Mouse (Mus musculus) embryo, embryonic 11 days (tissue): ENCODE data around the gene Nup107.
"Not testable (repeated sequence)": the region's sequence is repeated elsewhere in the genome, so short reads cannot be mapped to it uniquely, and the experiment has no call there.

ENCODE experiments used
- DNase-seq: peaks from one replicate; pipeline ENCODE4 v3.0.0-alpha.2; 2015

Gene Nup107

DNA sequence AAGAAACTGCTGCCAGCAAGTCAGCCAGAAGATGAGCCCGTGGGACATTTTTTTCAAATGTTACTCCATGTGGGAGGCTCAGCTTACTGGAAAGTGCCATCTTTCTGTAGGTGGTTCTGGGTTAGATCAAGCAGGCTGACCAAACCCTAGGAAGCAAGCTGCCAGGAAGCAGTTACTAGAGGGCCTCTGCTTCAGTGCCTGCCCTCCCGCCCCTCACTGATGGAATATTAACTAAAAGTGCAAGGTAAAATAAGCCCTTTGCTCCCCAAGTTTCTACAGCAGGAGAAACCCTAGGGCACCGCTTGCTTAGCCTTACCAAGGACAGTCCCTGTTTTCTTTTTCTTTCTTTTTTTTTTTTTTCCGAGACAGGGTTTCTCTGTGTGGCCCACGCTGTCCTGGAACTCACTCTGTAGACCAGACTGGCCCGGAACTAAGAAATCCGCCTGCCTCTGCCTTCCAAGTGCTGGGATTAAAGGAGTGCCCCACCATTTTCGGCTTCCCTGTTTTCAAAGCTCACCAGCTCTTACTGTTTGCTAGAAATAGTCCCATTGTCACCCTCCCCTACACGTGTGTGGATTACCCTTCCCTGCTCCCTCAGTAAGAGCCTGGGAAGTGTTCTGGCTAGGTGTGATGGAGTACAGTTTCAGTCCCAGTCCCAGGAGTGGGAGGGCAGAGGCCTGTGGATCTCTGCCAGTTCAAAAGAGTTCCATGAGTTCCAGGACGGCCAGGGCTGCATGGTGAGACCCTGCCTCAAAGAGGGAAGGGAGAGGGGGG is 44.0 kb downstream of the Nup107 start:
- DNase-seq, result no peak

DNA sequence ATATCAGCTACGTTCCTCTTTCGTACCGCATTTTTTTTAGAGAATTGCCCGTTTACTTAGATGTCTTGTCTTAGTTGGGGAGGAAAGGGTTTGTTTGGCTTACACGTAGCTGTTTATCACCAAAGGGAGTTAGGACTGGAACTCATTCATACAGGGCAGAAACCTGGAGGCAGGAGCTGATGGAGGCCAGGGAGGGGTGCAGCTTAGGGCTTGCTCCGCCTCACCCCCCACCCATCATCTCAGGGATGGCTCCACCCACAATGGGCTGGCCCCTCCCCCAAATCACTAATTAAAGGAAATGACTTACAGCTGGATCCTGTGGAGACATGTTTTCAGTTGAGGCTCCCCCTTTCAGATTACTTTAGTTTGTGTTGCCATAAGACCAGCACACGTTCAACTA is 44.8 kb downstream of the Nup107 start:
- DNase-seq, result no peak

DNA sequence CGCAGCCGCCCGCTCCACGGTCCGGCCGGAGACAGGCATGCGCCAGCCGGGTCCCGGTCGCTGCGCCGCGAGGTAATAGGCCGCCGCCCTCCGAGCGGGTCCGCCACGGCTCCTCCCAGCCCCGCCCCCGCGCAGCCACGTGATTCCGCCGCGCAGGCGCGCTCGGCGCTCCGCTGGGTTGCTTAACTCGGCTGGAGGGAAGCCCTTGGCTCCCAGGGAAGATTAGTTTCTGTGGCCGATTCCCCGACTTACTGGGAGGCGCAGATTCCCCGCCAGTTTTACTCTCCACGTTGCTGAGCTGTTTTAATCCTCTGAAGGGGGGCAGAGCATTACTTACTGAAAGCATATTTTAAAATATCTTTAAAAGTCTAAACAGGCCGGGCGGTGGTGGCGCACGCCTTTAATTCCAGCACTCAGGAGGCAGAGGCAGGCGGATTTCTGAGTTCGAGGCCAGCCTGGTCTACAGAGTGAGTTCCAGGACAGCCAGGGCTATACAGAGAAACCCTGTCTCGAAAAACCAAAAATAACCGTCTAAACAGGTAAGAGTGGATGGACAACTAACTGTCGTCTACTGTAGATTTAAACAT is 46.1 kb downstream of the Nup107 start, which contains the start of gene Slc35e3:
Slc35e3 (minus strand) TSS at position 69 of the 587 bp plus-strand sequence.
- DNase-seq, result peak; percentile 97

DNA sequence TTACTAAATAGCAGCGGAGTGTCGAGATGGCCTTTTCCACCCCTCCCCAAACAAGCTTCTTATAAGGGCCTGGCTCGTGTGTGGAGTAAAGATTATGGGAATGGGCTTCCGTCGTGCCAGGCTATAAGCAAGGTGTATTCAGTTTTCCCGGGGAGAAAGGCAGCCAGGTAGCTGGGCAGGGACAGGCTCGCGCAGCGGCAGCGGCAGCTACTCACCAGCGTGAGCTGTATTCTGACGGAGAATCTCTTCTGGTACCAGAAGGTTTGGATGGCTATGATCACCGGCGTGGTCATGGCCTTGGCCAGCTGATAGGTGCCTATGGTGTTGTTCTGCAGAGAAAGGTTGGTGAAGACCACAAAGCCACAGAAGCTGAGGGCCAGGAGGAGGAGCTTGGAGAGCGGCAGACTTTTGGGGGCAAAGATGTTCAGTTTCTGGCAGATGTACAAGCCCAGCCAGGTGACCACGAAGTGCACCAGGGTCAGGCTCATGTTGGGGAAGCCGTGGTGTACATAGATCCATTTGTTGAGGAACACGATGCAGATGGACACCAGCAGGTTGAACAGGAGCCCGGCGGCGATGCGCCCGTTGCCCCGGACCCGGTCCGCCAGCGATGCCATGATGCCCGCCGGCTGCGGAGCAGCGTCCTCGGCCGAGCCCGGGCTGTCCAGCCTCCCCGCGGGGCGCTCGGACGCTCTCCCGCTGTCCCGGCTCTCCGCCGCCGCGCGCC is 46.8 kb downstream of the Nup107 start:
- DNase-seq, result peak; percentile 23

DNA sequence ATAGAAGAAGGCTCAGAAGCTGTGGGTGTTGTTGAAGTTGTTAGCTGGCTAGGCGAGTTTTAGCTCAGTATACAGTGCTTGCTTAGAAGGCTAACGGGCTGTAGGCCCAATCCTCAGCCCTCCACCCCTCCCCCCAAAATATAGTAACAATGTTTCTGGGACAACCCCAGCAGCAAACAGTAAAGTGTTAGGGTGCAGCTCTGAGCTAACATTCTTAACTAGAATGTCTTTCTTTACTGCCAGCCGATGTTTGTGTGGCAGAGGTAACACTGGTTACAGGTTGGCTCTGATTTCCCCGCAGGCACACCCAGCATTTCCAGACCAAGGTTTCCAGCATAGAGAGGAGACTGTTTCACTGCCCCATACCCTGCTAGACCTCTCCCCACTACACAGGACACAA is 48.6 kb downstream of the Nup107 start:
- DNase-seq, result no peak

DNA sequence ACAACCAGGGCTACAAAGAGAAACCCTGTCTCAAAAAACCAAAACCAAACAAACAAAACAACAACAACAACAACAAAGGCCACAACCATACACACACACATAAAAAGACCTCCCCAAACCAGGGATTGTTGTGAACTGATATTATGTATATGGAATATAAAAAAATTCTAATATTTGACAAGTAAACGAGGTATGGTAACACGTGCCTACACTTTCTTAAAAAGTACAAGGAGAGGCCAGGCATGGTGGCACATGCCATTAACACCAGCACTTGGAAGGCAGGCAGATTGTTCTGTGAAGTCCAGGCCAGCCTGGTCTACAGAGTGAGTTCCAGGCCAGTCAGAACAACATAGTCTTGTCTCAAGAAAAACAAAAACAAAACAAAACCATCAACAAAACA is 49.3 kb downstream of the Nup107 start:
- no peak for DNase-seq

DNA sequence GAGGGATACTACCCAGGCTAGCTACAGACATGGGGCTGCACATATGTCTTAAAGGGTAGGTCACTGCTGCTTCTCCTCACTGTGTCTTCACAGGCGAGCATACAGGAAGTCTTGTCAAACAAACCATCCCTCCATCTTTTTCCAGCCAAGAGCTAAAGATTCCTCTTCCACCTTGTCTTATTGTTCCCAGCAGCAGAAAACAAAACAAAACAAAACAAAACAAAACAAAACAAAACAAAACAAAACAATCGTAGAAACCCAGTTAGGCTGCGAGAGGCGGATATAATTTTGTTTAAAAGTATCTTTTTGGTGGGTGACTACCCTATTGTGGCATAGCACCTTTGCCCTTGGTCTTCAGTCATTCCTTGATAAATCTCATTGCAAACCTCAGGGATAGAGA is 49.9 kb downstream of the Nup107 start:
- no peak for DNase-seq

DNA sequence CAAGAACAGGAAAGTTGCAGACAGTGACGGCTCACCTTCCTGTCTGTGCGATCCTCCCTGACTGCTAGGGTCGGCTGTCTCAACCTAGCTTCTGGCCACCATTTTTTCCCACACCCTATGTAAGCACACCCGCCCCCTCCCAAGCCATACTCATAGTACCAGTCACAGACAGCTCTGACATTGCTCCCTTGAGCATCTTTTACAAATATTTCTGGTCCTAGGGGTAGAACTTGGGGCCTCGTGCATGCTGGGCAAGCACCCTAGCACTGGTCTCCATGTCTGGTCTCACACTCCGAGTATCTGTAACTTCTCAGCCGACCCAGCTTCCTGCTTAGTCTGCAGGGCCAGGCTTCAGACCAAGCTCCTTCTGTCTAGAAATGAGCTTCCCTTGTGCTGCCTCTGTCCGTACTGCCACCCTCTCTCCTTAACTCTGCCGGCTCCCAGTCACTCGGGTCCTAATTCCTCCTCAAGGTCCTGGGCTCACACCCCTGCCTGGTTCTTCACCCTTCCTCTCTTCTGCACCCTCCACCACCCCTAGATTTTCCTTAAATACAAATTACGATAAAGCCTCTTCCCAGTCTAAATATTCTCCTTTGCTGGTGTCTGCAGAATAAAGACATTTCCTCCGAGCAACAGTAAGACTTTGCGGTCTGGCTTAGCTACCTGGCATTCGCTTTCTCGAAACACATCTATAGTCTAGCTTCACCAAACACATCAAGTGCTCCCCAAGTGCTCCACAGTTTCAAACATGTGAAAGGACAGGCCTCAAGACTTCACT is 50.6 kb downstream of the Nup107 start:
- no peak for DNase-seq

DNA sequence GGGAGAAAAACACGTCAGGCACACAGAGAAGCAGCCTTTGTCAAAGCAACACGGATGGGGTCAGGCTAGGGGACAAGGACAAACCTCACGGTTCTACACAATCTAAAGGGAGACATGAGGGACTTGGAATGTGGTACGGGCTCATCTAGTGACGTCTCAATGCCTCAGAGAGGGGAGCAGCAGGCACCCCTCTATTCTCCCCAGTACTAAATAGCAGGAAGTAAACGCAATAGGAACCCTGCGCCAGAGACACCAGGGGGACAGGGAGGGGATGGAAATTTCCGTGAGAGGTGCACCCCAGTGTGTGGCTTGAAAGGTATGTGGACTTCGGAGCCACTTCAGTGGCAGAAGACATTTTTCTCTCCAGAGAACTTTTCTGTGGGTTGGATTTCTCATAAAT is 51.6 kb downstream of the Nup107 start:
- no peak for DNase-seq

DNA sequence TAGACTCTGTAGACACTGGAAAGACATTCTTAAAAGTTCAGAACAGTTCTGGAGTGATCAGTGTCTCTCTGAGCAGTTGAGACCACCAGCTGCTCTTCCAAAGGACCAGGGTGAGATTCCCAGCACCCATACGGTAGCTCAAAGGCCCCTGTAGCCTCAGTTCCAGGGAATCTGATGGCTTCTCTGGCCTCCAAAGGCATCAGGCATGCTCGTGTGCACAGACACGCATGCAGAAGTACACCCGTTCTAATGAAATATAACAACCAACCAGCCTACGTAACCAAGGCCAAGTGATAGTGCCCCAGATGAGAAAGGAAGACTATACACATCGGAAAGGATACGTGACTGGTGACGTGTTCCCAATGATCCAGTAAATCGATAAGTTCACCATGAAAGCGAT is 52.3 kb downstream of the Nup107 start:
- no peak for DNase-seq

DNA sequence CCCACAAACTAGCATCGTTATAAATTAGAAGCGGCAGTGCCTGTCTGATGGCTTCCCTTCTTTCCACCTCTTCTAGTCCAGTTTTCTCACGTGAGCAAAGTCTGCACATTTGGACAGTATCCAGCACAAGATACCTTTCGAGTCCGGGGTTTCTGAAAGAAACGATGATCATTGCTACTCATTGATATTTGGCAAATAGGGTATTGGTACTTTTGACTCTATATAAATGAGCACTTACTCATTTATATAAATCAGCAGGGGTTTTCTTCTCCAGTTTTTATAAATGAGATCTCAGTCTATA is 52.9 kb downstream of the Nup107 start:
- no peak for DNase-seq

DNA sequence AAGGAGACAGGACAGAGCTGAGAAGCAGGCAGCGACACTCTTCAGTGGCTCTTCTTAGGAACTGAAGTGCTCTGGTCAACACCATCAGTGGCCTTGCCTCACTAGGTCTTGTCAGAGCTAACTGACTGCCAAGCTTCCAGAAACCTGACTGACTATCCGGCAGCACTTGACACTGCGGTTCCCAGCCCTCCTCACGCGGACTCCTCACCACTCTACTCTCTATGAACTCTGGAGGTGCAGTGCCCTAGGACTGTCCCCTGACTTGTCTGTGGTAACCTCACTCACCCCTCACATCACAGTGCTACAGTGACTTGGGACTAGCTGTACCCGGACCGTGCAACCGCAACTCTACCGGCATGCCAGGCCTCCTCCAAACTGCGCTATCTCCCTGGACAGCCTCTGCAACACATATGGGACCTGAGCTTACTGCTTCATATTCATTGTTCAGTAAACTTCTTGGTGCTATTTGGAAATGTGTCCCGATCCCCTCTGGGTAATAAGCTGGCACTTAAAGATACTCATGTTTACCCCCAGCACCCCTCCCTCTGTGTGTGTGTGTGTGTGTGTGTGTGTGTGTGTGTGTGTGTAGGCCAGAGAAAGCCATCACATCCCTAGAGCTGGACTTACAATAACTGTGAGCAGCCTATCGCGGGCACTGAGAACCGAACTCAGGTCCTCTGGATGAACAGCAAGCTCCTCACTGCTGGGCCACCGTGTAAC is 53.4 kb downstream of the Nup107 start:
- DNase-seq, result no peak

DNA sequence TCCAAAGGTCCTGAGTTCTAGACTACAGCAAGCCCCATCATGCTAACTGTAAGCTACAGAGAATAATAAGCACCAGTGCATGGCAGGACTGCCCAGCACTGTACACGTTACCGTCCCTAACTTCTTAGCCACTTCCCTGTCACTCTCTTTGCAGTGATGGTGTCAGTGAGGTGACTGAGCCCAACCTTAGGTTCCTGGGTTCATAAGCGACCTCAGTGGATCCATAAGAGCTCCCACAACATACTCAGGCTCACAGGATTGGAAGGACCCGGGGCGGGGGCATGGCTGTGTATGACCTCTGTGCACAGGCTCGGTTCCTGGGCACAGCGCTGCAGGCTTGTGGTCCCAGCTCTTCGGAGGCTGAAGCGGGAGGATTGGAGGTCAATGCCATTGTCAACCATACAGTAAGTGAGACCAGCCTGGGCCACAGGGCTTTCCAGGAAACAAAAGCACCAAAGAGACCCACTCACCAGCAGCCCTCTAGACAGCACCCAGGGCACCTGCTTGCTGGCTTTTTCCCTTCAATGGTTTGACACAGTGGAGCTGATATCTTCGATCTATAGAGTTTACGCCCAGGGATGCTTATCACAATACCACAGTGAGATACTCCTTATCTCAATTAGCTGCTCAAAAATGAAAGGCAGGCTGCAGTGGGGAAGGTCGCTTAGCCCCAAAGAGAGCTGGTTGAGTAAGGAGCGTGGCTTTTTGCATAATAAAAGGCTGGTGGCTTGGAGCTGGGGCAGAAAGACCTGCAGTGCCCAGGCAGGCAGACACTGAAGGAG is 54.2 kb downstream of the Nup107 start:
- no peak for DNase-seq

DNA sequence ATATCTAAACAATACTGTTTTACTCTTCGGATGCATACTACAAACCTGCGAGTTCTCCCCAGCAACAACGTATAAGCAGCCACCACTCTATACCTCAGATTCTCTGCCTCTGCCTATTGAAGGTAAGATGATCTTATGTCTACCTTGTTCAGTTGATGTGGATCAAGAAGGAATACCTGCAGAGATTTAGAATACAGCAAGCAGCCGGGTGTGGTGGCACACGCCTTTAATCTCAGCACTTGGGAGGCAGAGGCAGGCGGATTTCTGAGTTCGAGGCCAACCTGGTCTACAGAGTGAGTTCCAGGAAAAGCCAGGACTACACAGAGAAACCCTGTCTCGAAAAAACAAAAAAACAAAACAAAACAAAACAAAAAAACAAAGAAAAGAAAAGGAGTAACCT is 55.0 kb downstream of the Nup107 start:
- not testable (repeated sequence) for DNase-seq

DNA sequence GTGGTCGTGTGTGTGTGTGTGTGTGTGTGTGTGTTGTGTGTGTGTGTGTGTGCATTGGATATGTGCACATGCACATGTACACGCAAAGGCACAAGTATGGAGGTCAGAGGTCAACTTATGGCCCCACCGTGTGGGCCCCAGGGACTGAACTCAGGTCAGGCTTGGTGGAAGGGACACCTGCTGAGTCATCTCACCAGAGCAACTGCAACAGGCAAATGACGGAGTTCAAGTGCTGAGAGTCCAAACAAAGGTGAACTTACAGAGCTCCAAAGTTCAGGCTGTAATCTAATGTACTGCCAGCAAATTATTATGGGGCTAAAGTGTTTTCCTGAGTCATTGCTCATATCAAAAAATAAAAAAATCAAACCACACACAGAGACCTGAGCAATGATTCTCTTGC is 55.4 kb downstream of the Nup107 start:
- no peak for DNase-seq

DNA sequence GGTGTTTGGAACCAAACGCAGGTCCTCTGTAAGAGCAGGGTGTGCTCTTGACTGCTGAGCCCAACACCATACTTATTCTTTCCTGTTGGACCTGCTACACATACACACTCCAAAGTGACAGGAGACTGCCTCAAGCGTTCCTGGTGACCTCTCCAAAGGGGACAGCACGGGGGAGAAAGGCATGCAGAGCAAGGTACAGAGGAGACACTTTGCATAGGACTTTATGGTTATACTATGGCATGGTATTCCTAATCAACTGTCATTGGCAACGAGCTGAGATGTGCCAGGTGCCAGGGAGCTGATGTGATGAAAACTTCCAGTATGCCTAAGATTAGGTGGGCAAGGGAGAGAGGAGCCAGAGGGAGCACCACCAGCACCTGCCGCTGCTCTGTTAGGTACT is 55.9 kb downstream of the Nup107 start:
- no peak for DNase-seq

DNA sequence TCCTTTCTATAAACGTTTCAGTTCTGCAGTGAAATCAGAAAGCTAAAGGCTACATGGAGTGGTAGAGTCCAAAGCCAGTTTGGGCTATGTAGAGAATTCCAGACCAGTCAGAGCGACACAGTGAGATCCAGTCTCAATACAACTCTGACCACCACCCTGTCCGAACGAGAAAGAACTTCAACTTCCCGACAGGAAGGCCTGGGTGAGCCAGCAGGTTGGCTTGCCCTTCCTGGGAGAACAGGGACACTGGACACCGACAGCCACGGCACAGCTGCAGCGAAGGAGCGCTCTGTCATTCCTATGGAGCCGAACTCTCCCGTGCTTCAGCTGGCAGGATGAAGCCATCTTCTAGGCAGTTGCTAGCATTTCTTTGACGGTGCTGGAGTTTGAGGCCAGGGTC is 57.1 kb downstream of the Nup107 start:
- DNase-seq, result not testable (repeated sequence)

DNA sequence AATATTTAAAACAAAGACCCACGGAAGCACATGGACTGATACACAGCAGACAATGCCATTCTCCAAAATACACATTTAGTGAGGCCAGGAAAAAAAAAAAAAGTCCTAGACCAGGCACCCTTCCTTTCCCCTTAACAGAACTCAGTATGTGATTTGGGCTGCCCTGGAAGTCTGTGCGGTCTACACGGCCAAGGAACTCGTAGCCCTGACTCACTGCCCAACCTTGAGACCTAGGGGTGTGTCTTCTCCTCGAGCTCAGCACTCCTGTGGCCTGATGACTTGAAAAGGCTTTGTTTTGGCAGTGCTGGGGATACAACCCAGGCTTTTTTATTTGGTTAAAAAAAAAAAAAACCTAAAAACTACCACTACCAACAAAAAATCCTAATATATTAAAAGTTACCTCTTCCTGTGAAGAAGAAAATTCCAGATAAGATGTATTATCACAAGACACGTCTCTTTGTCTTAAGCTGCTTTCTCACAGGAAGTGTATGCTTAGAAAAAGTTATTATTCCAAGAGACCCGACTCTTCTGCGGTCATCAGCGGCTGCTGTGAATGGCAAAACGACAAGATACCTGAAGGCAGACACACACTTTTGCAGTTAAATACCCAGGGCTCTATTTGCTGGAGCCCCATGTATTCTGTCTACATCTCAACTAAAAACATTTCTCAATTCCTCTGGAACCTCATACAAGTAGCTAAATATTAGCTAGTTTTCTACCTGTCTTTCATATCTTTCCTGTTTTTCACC is 58.2 kb downstream of the Nup107 start:
- not testable (repeated sequence) for DNase-seq

DNA sequence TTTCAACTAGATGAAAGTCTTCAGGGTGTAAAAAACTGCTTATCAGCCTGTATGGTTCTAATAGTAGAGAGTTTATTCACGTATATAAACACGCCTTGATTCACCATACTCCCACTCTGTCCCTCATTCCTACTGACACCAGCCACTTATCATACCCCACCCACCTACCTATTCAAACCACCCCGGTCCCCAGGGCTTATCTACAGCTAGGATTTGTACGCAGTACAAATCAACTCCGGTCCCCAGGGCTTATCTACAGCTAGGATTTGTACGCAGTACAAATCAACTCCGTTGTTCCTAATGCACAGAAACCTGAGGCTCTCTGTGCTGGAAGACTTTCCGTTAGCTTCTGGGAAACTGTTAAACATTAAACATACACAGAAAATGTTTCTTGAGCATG is 58.9 kb downstream of the Nup107 start:
- not testable (repeated sequence) for DNase-seq

DNA sequence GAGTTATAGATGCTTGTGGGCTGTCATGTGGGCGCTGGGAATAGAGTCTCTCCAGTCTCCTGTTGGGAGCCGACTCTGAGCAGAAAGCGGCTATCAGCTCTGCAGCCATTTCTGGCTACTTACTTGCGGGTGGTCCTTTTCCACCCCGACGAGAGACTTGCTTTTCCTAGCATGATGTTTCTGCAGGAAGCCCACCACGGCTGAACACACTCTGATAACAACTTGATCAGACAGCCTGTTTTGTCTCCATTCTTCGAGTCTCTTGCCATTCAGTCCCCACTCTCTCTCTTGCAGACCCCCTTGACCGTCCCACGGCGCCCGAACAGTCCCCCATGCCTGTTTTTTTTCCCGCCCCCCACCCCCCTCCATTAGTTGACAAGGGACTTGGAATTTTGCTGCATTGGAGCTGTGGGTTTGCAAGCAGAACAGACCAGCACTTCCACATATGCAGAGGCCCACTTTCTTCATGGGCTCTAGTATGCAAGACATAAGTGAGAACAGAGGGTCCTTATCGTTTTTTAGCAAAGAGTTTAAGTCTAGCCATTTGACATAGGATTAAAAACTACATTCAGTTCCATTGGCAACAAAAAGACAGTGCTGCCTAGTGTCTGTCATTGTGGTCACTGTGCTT is 59.4 kb downstream of the Nup107 start:
- no peak for DNase-seq

DNA sequence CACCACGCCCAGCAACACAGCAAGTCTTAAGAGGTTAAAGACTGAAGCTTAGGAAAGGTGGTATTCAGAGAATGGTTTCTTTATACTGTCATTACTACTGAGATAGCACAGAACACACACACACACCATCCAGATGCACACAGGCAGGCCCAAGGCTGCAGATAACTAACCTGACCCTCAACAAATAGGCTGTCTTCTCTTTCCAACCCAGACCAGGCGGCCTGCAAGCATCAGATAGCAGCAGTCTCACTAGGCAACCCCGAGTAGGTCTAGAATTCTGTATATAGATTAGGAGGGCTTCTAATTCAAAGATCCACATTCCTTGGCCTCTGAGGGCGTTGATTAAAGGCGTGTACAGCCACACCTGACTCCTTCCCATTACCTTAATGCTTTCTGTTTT is 60.3 kb downstream of the Nup107 start:
- no peak for DNase-seq
